Mouse (Mus musculus) kidney, adult 2 months (tissue): ENCODE measurements around the gene Otop3.

Source experiments
- CTCF ChIP-seq: fragments of 200-500 bp; conservative IDR thresholded peaks from 2 replicates; pipeline ENCODE4 v1.5.1; 2011; ENCODE audit warnings: low read depth, mild to moderate bottlenecking, control low read depth, low read length, moderate library complexity, mixed read lengths; ENCODE audit not compliant: insufficient read depth, insufficient read length
- POLR2A ChIP-seq: fragments of 200-500 bp; IDR thresholded peaks from one replicate; pipeline ENCODE4 v1.6.1; 2011; ENCODE audit warnings: low read depth, low read length, control low read depth

GRCm38 (mm10) chr11:115359293-115359692 lies 24.8 kb downstream of the Otop3 start:
- TF ChIP-seq POLR2A, result no peak
- no peak for TF ChIP-seq CTCF
